Mouse (Mus musculus) stomach, embryonic 16.5 days (tissue): ENCODE results near the gene Sobp. TPM values are rescaled to one million over a fixed set of nuclear protein-coding genes. Genes with fewer than 3 reads are reported as not detected.

ENCODE experiments used
- ATAC-seq: fragments of 200-750 bp; cut with Nextera tagmentation; 2 replicates; pipeline ENCODE4 v1.8.0; 2017; ENCODE audit warnings: moderate number of reproducible peaks, moderate TSS enrichment; ENCODE audit not compliant: insufficient read depth, low FRiP score
- H3K27ac ChIP-seq: fragments of 300-500 bp; sonication (generic); 2 replicates; pipeline ENCODE4 v1.5.1; 2014; ENCODE audit warnings: low read length
- H3K27me3 ChIP-seq: fragments of 300-500 bp; sonication (generic); 2 replicates; pipeline ENCODE4 v1.6.1; 2014; ENCODE audit warnings: low read length, control low read depth, mixed read lengths; ENCODE audit not compliant: control insufficient read depth, insufficient read depth
- H3K36me3 ChIP-seq: fragments of 300-500 bp; sonication (generic); 2 replicates; pipeline ENCODE4 v1.6.1; 2014; ENCODE audit warnings: low read length; ENCODE audit not compliant: control insufficient read depth, insufficient read depth
- H3K4me1 ChIP-seq: fragments of 300-500 bp; sonication (generic); 2 replicates; pipeline ENCODE4 v1.6.1; 2014; ENCODE audit warnings: low read length, control low read depth, mixed read lengths; ENCODE audit not compliant: control insufficient read depth, insufficient read depth
- H3K4me2 ChIP-seq: fragments of 300-500 bp; sonication (generic); 2 replicates; pipeline ENCODE4 v1.6.1; 2014; ENCODE audit warnings: low read depth, low read length, mixed read lengths
- H3K4me3 ChIP-seq: fragments of 300-500 bp; sonication (generic); replicated peaks from 2 replicates; pipeline ENCODE4 v1.5.1; 2014; ENCODE audit warnings: mild to moderate bottlenecking, low read length
- H3K9ac ChIP-seq: fragments of 300-500 bp; sonication (generic); 2 replicates; pipeline ENCODE4 v1.6.1; 2014; ENCODE audit warnings: low read length
- H3K9me3 ChIP-seq: fragments of 300-500 bp; sonication (generic); replicated peaks from 2 replicates; pipeline ENCODE4 v1.6.1; 2016; ENCODE audit warnings: low read length, control low read depth; ENCODE audit not compliant: control insufficient read depth
- WGBS: fragments of 180-500 bp; shearing (Covaris S2); extraction: QIAGEN DNeasy Blood & Tissue Kit; methylation state at CpG from one replicate; pipeline ENCODE4 v1.1.7; 2014; 5-methylcytosine and 5-hydroxymethylcytosine counted together
- polyA plus RNA-seq: library from polyadenylated mRNA; unstranded; fragments of >200 nt; fragmentation: Nextera tagmentation; extraction: Ambion mirVana; gene quantifications from 2 replicates; pipeline ENCODE4 v1.2.1, GENCODE M21; 2015

The Sobp gene
- polyA plus RNA-seq, 1 experiment from 2014 or later: 1.0 TPM

- Histone ChIP-seq H3K4me3 (no peak overlapping the region), H3K9me3 (no peaks in the 10 kb centered on the region), H3K4me1 (0 out of 2 replicates have a peak, but pooled peaks cover 6% of the 10 kb centered on the region), H3K4me2 (no peak overlapping the region), H3K27ac (no peak overlapping the region), H3K9ac (no peak overlapping the region), H3K27me3 (no peaks in the 10 kb centered on the region), H3K36me3 (no peaks in the 10 kb centered on the region)
- 19% methylated on average over 6 of the region's 6 CpGs for WGBS
- no peak for ATAC-seq
Measured at GRCm38 (mm10) chr10:42989910-42990309, 184.4 kb downstream of the Sobp start.

GRCm38 (mm10) chr10:42988627-42989026 is 185.7 kb downstream of the Sobp start:
- no peak overlapping the region for H3K9ac ChIP-seq

GRCm38 (mm10) chr10:42987594-42988052 is 186.7 kb downstream of the Sobp start:
- H3K4me2 ChIP-seq: no peak overlapping the region

More at GRCm38 (mm10) chr10:42988627-42989026, 185.7 kb downstream of the Sobp start:
- no peaks in the 10 kb centered on the region for H3K9me3 ChIP-seq
- no peaks in the 10 kb centered on the region for H3K27me3 ChIP-seq
- H3K4me1 ChIP-seq: no peaks in the 10 kb centered on the region
- H3K4me3 ChIP-seq: no peak overlapping the region
- H3K4me2 ChIP-seq: no peak overlapping the region
- H3K36me3 ChIP-seq: no peaks in the 10 kb centered on the region
- no peak overlapping the region for H3K27ac ChIP-seq
- ATAC-seq: no peak
- 62% methylated on average over 15 of the region's 15 CpGs for WGBS

GRCm38 (mm10) chr10:42984886-42985285 is 189.4 kb downstream of the Sobp start:
- Histone ChIP-seq H3K4me2 (no peak overlapping the region), H3K4me3 (no peak overlapping the region), H3K9me3 (no peaks in the 10 kb centered on the region), H3K27ac (no peak overlapping the region), H3K9ac (no peak overlapping the region), H3K27me3 (no peaks in the 10 kb centered on the region; the same call in 1 of the 2 replicates), H3K4me1 (no peaks in the 10 kb centered on the region), H3K36me3 (no peaks in the 10 kb centered on the region)
- WGBS: 66% methylated on average over 4 of the region's 4 CpGs
- no peak for ATAC-seq

More at GRCm38 (mm10) chr10:42987594-42988052, 186.7 kb downstream of the Sobp start:
- Histone ChIP-seq H3K36me3 (no peaks in the 10 kb centered on the region), H3K9me3 (no peaks in the 10 kb centered on the region), H3K4me3 (no peak overlapping the region), H3K9ac (no peak overlapping the region), H3K4me1 (no peaks in the 10 kb centered on the region), H3K27ac (no peak overlapping the region), H3K27me3 (no peaks in the 10 kb centered on the region; the same call in 1 of the 2 replicates)
- ATAC-seq: peak; percentile 72; the same call in 1 of the 2 replicates
- WGBS: 18% methylated on average over 6 of the region's 6 CpGs

- no peak for ATAC-seq
- no peaks in the 10 kb centered on the region; the same call in 1 of the 2 replicates for H3K27me3 ChIP-seq
- no peak overlapping the region for H3K4me3 ChIP-seq
- WGBS: 56% methylated on average over 7 of the region's 7 CpGs
- no peaks in the 10 kb centered on the region for H3K4me1 ChIP-seq
- no peaks in the 10 kb centered on the region for H3K9me3 ChIP-seq
- no peaks in the 10 kb centered on the region for H3K36me3 ChIP-seq
- no peak overlapping the region for H3K4me2 ChIP-seq
- no peak overlapping the region for H3K27ac ChIP-seq
- no peak overlapping the region for H3K9ac ChIP-seq
Measured at GRCm38 (mm10) chr10:42980999-42981757, 193.2 kb downstream of the Sobp start.

GRCm38 (mm10) chr10:42978346-42978745 is 196.0 kb downstream of the Sobp start:
- no peak for ATAC-seq

GRCm38 (mm10) chr10:42976577-42976976 is 197.8 kb downstream of the Sobp start:
- Histone ChIP-seq H3K9me3 (no peaks in the 10 kb centered on the region), H3K9ac (no peak overlapping the region), H3K4me3 (no peak overlapping the region), H3K27ac (no peak overlapping the region), H3K27me3 (no peaks in the 10 kb centered on the region), H3K36me3 (no peaks in the 10 kb centered on the region), H3K4me2 (no peak overlapping the region), H3K4me1 (no peaks in the 10 kb centered on the region)
- 74% methylated on average over 6 of the region's 6 CpGs for WGBS
- no peak for ATAC-seq

More at GRCm38 (mm10) chr10:42978346-42978745, 196.0 kb downstream of the Sobp start:
- no peak overlapping the region for H3K4me3 ChIP-seq
- no peaks in the 10 kb centered on the region for H3K4me1 ChIP-seq
- H3K27ac ChIP-seq: no peak overlapping the region
- no peaks in the 10 kb centered on the region for H3K36me3 ChIP-seq
- no peaks in the 10 kb centered on the region for H3K9me3 ChIP-seq
- 68% methylated on average over 3 of the region's 3 CpGs for WGBS
- H3K27me3 ChIP-seq: no peaks in the 10 kb centered on the region; the same call in 1 of the 2 replicates
- H3K9ac ChIP-seq: no peak overlapping the region
- H3K4me2 ChIP-seq: no peak overlapping the region

GRCm38 (mm10) chr10:42973537-42973936 is 200.8 kb downstream of the Sobp start:
- no peak overlapping the region for H3K27ac ChIP-seq
- H3K36me3 ChIP-seq: no peaks in the 10 kb centered on the region
- H3K9me3 ChIP-seq: no peaks in the 10 kb centered on the region
- H3K4me1 ChIP-seq: no peaks in the 10 kb centered on the region
- ATAC-seq: no peak
- WGBS: 58% methylated on average over 4 of the region's 4 CpGs
- H3K9ac ChIP-seq: no peak overlapping the region
- no peak overlapping the region for H3K4me2 ChIP-seq
- H3K27me3 ChIP-seq: no peaks in the 10 kb centered on the region
- no peak overlapping the region for H3K4me3 ChIP-seq

GRCm38 (mm10) chr10:42972504-42973172 is 201.7 kb downstream of the Sobp start:
- no peaks in the 10 kb centered on the region for H3K27me3 ChIP-seq
- H3K9ac ChIP-seq: no peak overlapping the region
- peak overlapping the region; percentile 36 for H3K4me2 ChIP-seq
- peak; percentile 78 for ATAC-seq
- peak overlapping the region; percentile 11; the same call in 1 of the 2 replicates for H3K4me3 ChIP-seq
- no peak overlapping the region for H3K27ac ChIP-seq
- 25% methylated on average over 18 of the region's 18 CpGs for WGBS
- H3K36me3 ChIP-seq: no peaks in the 10 kb centered on the region
- no peaks in the 10 kb centered on the region for H3K4me1 ChIP-seq
- no peaks in the 10 kb centered on the region for H3K9me3 ChIP-seq
